Mouse (Mus musculus) A20 (cell line): ENCODE data around the gene Zp1.
A peak's percentile ranks its signal among the peaks of the same experiment; 100 is the strongest.

Experiments used
- DNase-seq: peaks from one replicate; pipeline ENCODE4 v3.0.0-alpha.2; 2011; ENCODE audit warnings: low read depth, low spot score

Gene Zp1

GRCm38 (mm10) chr19:10924220-10924619, 3.8 kb upstream of the Zp1 start:
- no peak for DNase-seq

- DNase-seq = no peak
Observed at GRCm38 (mm10) chr19:10921058-10921457, 626 bp upstream of the Zp1 start.

GRCm38 (mm10) chr19:10918321-10918991, 2.0 kb downstream of the Zp1 start:
- DNase-seq = no peak

GRCm38 (mm10) chr19:10916506-10916905, 3.9 kb downstream of the Zp1 start:
- DNase-seq = peak; percentile 82

- peak; percentile 66 for DNase-seq
Observed at GRCm38 (mm10) chr19:10914870-10915269, 5.6 kb downstream of the Zp1 start.

GRCm38 (mm10) chr19:10914291-10914690, 6.1 kb downstream of the Zp1 start:
- peak; percentile 81 for DNase-seq

GRCm38 (mm10) chr19:10909087-10909721, 11.2 kb downstream of the Zp1 start:
- DNase-seq = no peak

- DNase-seq = peak; percentile 64
Observed at GRCm38 (mm10) chr19:10907891-10908290, 12.5 kb downstream of the Zp1 start.

GRCm38 (mm10) chr19:10905728-10906000, 14.8 kb downstream of the Zp1 start:
- DNase-seq = no peak

GRCm38 (mm10) chr19:10904927-10905727, 15.3 kb downstream of the Zp1 start:
- no peak for DNase-seq

GRCm38 (mm10) chr19:10904512-10904911, 15.9 kb downstream of the Zp1 start:
- DNase-seq = no peak

- no peak for DNase-seq
Observed at GRCm38 (mm10) chr19:10901046-10901445, 19.4 kb downstream of the Zp1 start.

GRCm38 (mm10) chr19:10900315-10900714, 20.1 kb downstream of the Zp1 start:
- no peak for DNase-seq

GRCm38 (mm10) chr19:10897491-10897890, 22.9 kb downstream of the Zp1 start:
- no peak for DNase-seq

- no peak for DNase-seq
Observed at GRCm38 (mm10) chr19:10896849-10897248, 23.6 kb downstream of the Zp1 start.

- DNase-seq = no peak
Observed at GRCm38 (mm10) chr19:10895708-10896107, 24.7 kb downstream of the Zp1 start.

- peak; percentile 97 for DNase-seq
Observed at GRCm38 (mm10) chr19:10895016-10895528, 25.4 kb downstream of the Zp1 start, which contains the start of gene Prpf19. Gene Prpf19 (plus strand): TSS chr19:10895231.

- DNase-seq = no peak
Observed at GRCm38 (mm10) chr19:10892201-10892600, 28.2 kb downstream of the Zp1 start.

GRCm38 (mm10) chr19:10881426-10882154, 38.8 kb downstream of the Zp1 start, which contains the start of gene Tmem109:
Gene Tmem109 (minus strand): TSS chr19:10882001.
- peak; percentile 96 for DNase-seq

GRCm38 (mm10) chr19:10880975-10881425, 39.4 kb downstream of the Zp1 start:
- DNase-seq = no peak
